Mouse (Mus musculus): ENCODE measurements around the gene Sfxn1. TPM values are rescaled to one million over a fixed set of nuclear protein-coding genes. Genes with fewer than 3 reads are reported as not detected.

Sfxn1 gene
- polyA plus RNA-seq (2014; fragmentation: Nextera tagmentation; extraction: Ambion mirVana), result 67.0 and 74.9 TPM in 2 replicates

DNA sequence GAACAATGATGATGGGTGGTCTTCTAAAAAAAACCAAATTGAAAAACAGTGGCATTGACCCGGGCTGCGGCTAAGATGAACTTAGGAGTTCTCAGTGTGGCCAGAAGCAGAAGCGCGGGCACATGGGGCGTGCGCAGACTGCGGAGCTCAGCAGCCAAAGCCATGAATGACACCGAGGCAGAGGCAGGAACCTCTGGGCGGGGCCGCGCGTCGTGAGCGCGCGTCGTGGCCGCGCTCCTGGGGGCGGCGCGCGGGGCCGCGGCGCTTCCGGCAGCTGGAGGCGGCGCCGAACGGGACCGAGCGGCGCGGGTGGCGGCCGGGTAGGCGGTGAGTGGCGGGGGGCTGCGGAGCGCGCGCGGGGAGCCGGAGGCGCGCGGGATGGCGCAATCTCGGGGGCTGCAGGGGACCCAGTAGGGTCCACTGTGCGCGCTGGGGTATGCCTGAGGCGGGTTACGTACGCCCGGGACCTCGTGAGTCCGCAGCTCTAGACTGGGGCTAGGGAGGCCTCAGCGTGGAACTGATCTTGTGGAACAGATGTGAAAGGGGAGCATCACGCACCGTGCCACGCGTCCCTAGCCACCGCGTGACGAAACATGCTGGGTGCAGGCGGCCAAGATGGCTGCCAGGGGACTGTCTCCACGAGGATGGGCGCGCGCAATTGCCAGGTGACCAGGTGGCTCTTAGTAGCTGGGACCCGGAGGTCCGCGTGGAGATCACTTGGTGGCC is at the start of gene Sfxn1:
Sfxn1 (plus strand) TSS at position 264 of the 726 bp plus-strand sequence.
- Histone ChIP-seq H3K27me3 (ENCODE audit: control insufficient read depth, insufficient read depth, low read length) (no peaks in the 10 kb centered on the region), H3K36me3 (ENCODE audit: control insufficient read depth, insufficient read depth, low read length) (0 out of 2 replicates have a peak, but pooled peaks cover 5% of the 10 kb centered on the region), H3K4me1 (ENCODE audit: control insufficient read depth, insufficient read depth, low read length) (0 out of 2 replicates have a peak, but pooled peaks cover 5% of the 10 kb centered on the region), H3K4me3 (ENCODE audit: low read depth, low read length) (peak within 1 kb of the TSS; percentile 73), H3K4me2 (replicated peaks; ENCODE audit: low read depth, low read length) (peak within 1 kb of the TSS; percentile 74), H3K9ac (replicated peaks; ENCODE audit: low read depth, low read length) (peak within 1 kb of the TSS; percentile 78), H3K9me3 (ENCODE audit: control insufficient read depth, low read depth, low read length) (no peaks in the 10 kb centered on the region), H3K27ac (ENCODE audit: low read length) (peak within 1 kb of the TSS; percentile 69)
- ATAC-seq (ENCODE audit: insufficient number of reproducible peaks, insufficient read depth, low FRiP score, low read depth), result peak; percentile 74
- under 1% methylated on average over 73 of the region's 74 CpGs for WGBS

DNA sequence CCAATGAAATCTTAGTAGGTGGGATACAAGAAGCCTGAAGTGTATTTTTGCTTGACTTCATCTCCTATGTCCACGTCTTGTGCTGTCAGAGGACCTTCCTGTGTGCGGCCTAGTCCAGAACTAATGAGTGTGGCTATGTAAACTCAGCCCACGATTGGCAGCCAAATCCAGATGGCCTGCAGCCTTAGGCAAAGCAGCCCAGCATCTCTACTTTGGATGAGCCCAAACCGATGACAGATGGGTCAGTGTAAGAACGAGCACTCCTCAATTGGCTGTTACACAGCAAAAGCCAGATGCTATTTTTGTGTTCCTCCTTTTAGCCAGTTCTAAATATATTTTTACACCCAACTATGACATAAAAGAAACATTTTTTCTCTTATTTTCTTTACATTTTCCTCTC is 48.4 kb upstream of the Sfxn1 start:
- H3K4me2 ChIP-seq (replicated peaks; ENCODE audit: low read depth, low read length), result no peak overlapping the region
- no peak overlapping the region for H3K4me3 ChIP-seq (ENCODE audit: low read depth, low read length)
- no peaks in the 10 kb centered on the region for H3K4me1 ChIP-seq (ENCODE audit: control insufficient read depth, insufficient read depth, low read length)
- H3K9ac ChIP-seq (replicated peaks; ENCODE audit: low read depth, low read length), result no peak overlapping the region
- H3K27ac ChIP-seq (ENCODE audit: low read length), result no peak overlapping the region
- ATAC-seq (ENCODE audit: insufficient number of reproducible peaks, insufficient read depth, low FRiP score, low read depth), result no peak
- no peaks in the 10 kb centered on the region for H3K9me3 ChIP-seq (ENCODE audit: control insufficient read depth, low read depth, low read length)
- no peaks in the 10 kb centered on the region for H3K27me3 ChIP-seq (ENCODE audit: control insufficient read depth, insufficient read depth, low read length)
- 69% methylated on average over 5 of the region's 5 CpGs for WGBS
- H3K36me3 ChIP-seq (ENCODE audit: control insufficient read depth, insufficient read depth, low read length), result no peaks in the 10 kb centered on the region

DNA sequence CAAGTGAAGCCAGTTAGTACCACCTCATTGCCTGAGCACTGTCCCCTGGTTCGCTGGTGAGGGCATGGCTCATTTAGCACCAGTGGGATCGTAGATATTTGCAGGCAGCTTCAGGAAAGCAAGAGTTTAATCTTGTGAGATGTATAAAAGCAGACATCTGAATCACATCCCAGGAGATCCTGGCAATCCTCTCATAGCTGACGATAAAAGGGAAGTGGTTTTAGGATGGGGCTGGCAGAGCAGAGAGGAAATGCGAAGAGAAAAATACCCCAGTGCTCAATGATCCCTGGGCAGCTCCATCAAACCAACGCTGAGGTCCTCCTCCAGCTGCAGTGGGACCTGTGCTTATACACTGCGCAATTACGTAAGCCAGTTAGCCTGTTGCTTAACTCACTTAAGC is 44.6 kb upstream of the Sfxn1 start:
- no peaks in the 10 kb centered on the region for H3K9me3 ChIP-seq (ENCODE audit: control insufficient read depth, low read depth, low read length)
- H3K4me2 ChIP-seq (replicated peaks; ENCODE audit: low read depth, low read length), result no peak overlapping the region
- H3K27ac ChIP-seq (ENCODE audit: low read length), result no peak overlapping the region
- no peak overlapping the region for H3K4me3 ChIP-seq (ENCODE audit: low read depth, low read length)
- H3K36me3 ChIP-seq (ENCODE audit: control insufficient read depth, insufficient read depth, low read length), result no peaks in the 10 kb centered on the region
- no peaks in the 10 kb centered on the region for H3K4me1 ChIP-seq (ENCODE audit: control insufficient read depth, insufficient read depth, low read length)
- 85% methylated on average over 7 of the region's 7 CpGs for WGBS
- H3K27me3 ChIP-seq (ENCODE audit: control insufficient read depth, insufficient read depth, low read length), result no peaks in the 10 kb centered on the region
- no peak overlapping the region for H3K9ac ChIP-seq (replicated peaks; ENCODE audit: low read depth, low read length)
- no peak for ATAC-seq (ENCODE audit: insufficient number of reproducible peaks, insufficient read depth, low FRiP score, low read depth)

DNA sequence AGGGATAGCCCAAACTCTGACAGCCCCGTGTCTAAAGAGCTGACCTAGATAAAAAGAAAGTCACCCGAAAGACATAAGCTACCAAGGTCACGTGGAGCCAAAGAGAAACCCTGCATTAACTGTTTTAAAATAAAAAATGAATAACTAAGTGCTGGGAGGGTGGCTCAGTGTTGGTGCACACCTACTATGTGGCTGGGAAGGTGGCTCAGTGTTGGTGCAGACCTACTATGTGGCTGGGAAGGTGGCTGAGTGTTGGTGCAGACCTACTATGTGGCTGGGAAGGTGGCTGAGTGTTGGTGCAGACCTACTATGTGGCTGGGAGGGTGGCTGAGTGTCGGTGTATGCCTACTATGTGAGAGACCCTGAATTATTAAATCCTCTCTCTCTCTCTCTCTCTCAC is 38.0 kb upstream of the Sfxn1 start:
- no peak for ATAC-seq (ENCODE audit: insufficient number of reproducible peaks, insufficient read depth, low FRiP score, low read depth)
- no peak overlapping the region for H3K4me2 ChIP-seq (replicated peaks; ENCODE audit: low read depth, low read length)
- H3K4me3 ChIP-seq (ENCODE audit: low read depth, low read length), result no peak overlapping the region
- no peaks in the 10 kb centered on the region for H3K4me1 ChIP-seq (ENCODE audit: control insufficient read depth, insufficient read depth, low read length)
- 76% methylated on average over 4 of the region's 4 CpGs for WGBS
- no peak overlapping the region for H3K9ac ChIP-seq (replicated peaks; ENCODE audit: low read depth, low read length)
- no peaks in the 10 kb centered on the region for H3K36me3 ChIP-seq (ENCODE audit: control insufficient read depth, insufficient read depth, low read length)
- no peaks in the 10 kb centered on the region for H3K27me3 ChIP-seq (ENCODE audit: control insufficient read depth, insufficient read depth, low read length)
- H3K9me3 ChIP-seq (ENCODE audit: control insufficient read depth, low read depth, low read length), result no peaks in the 10 kb centered on the region
- H3K27ac ChIP-seq (ENCODE audit: low read length), result no peak overlapping the region

DNA sequence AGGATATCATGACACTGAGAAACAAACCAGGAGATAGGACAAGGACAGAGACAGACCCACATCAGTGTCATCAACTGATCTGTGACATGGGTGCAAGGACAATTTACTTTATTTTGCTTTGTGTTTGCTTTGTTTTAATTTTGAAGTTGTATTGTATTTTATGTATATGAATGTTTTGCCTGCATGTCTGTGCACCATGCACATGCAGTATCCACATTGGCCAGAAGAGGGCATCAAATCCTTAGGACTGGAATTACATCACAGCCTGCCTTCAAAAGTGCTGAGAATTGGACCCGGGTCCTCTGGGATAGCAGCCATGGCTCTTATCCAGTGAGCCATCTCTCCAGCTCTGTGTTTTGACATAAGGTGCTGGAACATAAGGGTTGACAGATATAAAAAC is 36.1 kb upstream of the Sfxn1 start:
- WGBS, result 86% methylated on average over 1 of the region's 1 CpGs
- H3K4me2 ChIP-seq (replicated peaks; ENCODE audit: low read depth, low read length), result no peak overlapping the region
- ATAC-seq (ENCODE audit: insufficient number of reproducible peaks, insufficient read depth, low FRiP score, low read depth), result no peak
- no peaks in the 10 kb centered on the region for H3K36me3 ChIP-seq (ENCODE audit: control insufficient read depth, insufficient read depth, low read length)
- H3K27me3 ChIP-seq (ENCODE audit: control insufficient read depth, insufficient read depth, low read length), result no peaks in the 10 kb centered on the region
- no peaks in the 10 kb centered on the region for H3K4me1 ChIP-seq (ENCODE audit: control insufficient read depth, insufficient read depth, low read length)
- no peak overlapping the region for H3K9ac ChIP-seq (replicated peaks; ENCODE audit: low read depth, low read length)
- H3K9me3 ChIP-seq (ENCODE audit: control insufficient read depth, low read depth, low read length), result no peaks in the 10 kb centered on the region
- no peak overlapping the region for H3K4me3 ChIP-seq (ENCODE audit: low read depth, low read length)
- no peak overlapping the region for H3K27ac ChIP-seq (ENCODE audit: low read length)

DNA sequence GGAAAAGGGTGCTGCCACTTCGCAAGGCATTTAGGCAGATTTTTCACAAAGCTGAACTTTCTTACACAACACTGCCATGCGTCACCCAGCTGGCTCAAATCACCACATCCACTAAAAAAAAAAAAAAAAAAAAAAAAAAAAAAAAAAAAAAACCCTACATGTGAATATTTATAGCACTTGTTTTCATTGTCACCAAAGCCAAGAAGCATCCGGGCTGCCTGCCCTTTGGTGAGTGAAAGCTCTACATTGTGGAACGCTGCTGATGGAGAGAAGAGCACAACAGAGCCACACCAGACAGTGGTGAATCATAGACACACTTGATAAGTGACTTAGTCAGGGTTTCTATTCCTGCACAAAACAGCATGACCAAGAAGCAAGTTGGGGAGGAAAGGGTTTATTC is 33.7 kb upstream of the Sfxn1 start:
- no peak overlapping the region for H3K9ac ChIP-seq (replicated peaks; ENCODE audit: low read depth, low read length)
- no peak overlapping the region for H3K27ac ChIP-seq (ENCODE audit: low read length)
- H3K27me3 ChIP-seq (ENCODE audit: control insufficient read depth, insufficient read depth, low read length), result no peaks in the 10 kb centered on the region
- no peak overlapping the region for H3K4me2 ChIP-seq (replicated peaks; ENCODE audit: low read depth, low read length)
- H3K9me3 ChIP-seq (ENCODE audit: control insufficient read depth, low read depth, low read length), result no peaks in the 10 kb centered on the region
- H3K4me1 ChIP-seq (ENCODE audit: control insufficient read depth, insufficient read depth, low read length), result no peaks in the 10 kb centered on the region
- no peak for ATAC-seq (ENCODE audit: insufficient number of reproducible peaks, insufficient read depth, low FRiP score, low read depth)
- H3K36me3 ChIP-seq (ENCODE audit: control insufficient read depth, insufficient read depth, low read length), result no peaks in the 10 kb centered on the region
- no peak overlapping the region for H3K4me3 ChIP-seq (ENCODE audit: low read depth, low read length)
- WGBS, result 75% methylated on average over 4 of the region's 4 CpGs

DNA sequence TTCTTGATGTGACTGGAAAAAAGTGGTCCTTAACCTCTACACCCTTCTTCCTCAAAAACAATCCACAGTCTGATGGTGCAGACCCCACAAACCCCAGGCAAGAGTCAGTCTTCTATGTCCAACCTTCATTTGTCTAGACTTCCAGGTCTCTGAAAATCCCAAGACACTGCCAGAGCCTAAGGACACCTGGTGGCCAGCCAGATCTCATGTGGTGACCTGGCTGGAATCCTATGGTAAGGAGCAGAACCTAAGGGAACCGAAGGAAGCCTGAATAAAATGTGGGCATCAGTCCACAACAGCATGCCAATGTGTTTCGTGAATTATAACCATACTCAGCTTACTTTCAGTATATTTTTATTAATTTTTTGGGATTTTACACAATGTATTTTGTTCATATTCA is 31.4 kb upstream of the Sfxn1 start:
- Histone ChIP-seq H3K9ac (replicated peaks; ENCODE audit: low read depth, low read length) (no peak overlapping the region), H3K27me3 (ENCODE audit: control insufficient read depth, insufficient read depth, low read length) (no peaks in the 10 kb centered on the region), H3K4me3 (ENCODE audit: low read depth, low read length) (no peak overlapping the region), H3K36me3 (ENCODE audit: control insufficient read depth, insufficient read depth, low read length) (no peaks in the 10 kb centered on the region), H3K4me1 (ENCODE audit: control insufficient read depth, insufficient read depth, low read length) (no peaks in the 10 kb centered on the region), H3K9me3 (ENCODE audit: control insufficient read depth, low read depth, low read length) (no peaks in the 10 kb centered on the region), H3K27ac (ENCODE audit: low read length) (no peak overlapping the region), H3K4me2 (replicated peaks; ENCODE audit: low read depth, low read length) (no peak overlapping the region)
- WGBS, result 93% methylated on average over 2 of the region's 2 CpGs
- ATAC-seq (ENCODE audit: insufficient number of reproducible peaks, insufficient read depth, low FRiP score, low read depth), result no peak

DNA sequence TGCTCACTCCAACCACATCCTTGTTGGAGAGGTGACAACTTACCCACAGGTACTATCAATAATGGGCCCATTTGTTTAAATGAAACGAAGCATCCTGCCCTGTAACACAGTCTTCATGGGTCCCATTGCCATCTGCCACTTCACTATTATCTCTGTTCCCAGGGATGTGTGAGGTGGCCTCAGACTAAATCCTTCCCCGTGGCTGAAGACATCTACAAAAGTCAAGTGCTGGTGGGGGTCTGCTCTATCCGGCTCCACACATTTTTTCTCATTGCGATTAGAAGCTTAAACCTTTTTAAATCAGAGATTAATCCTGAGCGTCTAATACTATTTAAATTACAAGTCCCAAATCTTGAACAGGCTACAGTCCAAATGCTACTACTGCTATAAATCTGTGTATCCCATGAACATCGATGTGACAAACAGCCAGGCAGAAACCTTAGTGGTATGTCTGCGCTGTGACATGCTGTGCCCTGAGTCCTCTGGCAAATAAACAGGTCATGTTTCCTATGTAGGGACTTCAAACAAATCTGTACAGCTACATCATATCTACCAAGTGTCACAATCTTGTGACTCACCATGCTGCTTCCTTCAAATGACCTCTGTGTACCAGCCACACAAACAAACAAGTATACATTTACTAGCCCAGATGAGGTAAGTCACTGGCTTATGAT is 22.9 kb upstream of the Sfxn1 start:
- no peak for ATAC-seq (ENCODE audit: insufficient number of reproducible peaks, insufficient read depth, low FRiP score, low read depth)
- no peaks in the 10 kb centered on the region for H3K9me3 ChIP-seq (ENCODE audit: control insufficient read depth, low read depth, low read length)
- no peak overlapping the region for H3K4me3 ChIP-seq (ENCODE audit: low read depth, low read length)
- WGBS, result 80% methylated on average over 7 of the region's 7 CpGs
- H3K27me3 ChIP-seq (ENCODE audit: control insufficient read depth, insufficient read depth, low read length), result peaks cover 2% of the 10 kb centered on the region; the same call in 1 of the 2 replicates
- H3K36me3 ChIP-seq (ENCODE audit: control insufficient read depth, insufficient read depth, low read length), result no peaks in the 10 kb centered on the region
- no peak overlapping the region for H3K9ac ChIP-seq (replicated peaks; ENCODE audit: low read depth, low read length)
- H3K27ac ChIP-seq (ENCODE audit: low read length), result no peak overlapping the region
- no peak overlapping the region for H3K4me2 ChIP-seq (replicated peaks; ENCODE audit: low read depth, low read length)
- H3K4me1 ChIP-seq (ENCODE audit: control insufficient read depth, insufficient read depth, low read length), result no peaks in the 10 kb centered on the region

All from stomach, embryonic 14.5 days (tissue).